Mouse (Mus musculus): ENCODE results near the gene Tnfrsf14. TPM values are rescaled to one million over a fixed set of nuclear protein-coding genes. Genes with fewer than 3 reads are reported as not detected.

The Tnfrsf14 gene
- total RNA-seq (2014; fragmentation: Nextera tagmentation) (85.4 and 110 TPM in 2 replicates), total RNA-seq (2017) (33.2 and 38.4 TPM in 2 replicates)

- ATAC-seq (replicated peaks; ENCODE audit: poor library complexity, severe bottlenecking) = no peak
These were observed at the start of gene Tnfrsf14 for GRCm38 (mm10) chr4:154928395-154929087. Gene Tnfrsf14, minus strand, starts transcription at chr4:154928563.

- ATAC-seq (replicated peaks; ENCODE audit: poor library complexity, severe bottlenecking) = no peak
These were observed 45.8 kb upstream of the Tnfrsf14 start for GRCm38 (mm10) chr4:154974163-154974611.

- ATAC-seq (replicated peaks; ENCODE audit: poor library complexity, severe bottlenecking) = no peak
These were observed 44.2 kb upstream of the Tnfrsf14 start for GRCm38 (mm10) chr4:154972546-154972945.

- no peak for ATAC-seq (replicated peaks; ENCODE audit: poor library complexity, severe bottlenecking)
These were observed 38.8 kb upstream of the Tnfrsf14 start for GRCm38 (mm10) chr4:154967173-154967572.

GRCm38 (mm10) chr4:154965856-154966255, 37.5 kb upstream of the Tnfrsf14 start:
- no peak for ATAC-seq (replicated peaks; ENCODE audit: poor library complexity, severe bottlenecking)

GRCm38 (mm10) chr4:154964581-154965235, 36.3 kb upstream of the Tnfrsf14 start:
- ATAC-seq (replicated peaks; ENCODE audit: poor library complexity, severe bottlenecking) = 0 out of 2 replicates have a peak, but pooled peaks have one; percentile 1

GRCm38 (mm10) chr4:154963901-154964580, 35.7 kb upstream of the Tnfrsf14 start, which contains the start of gene Pank4:
Gene Pank4, plus strand, starts transcription at chr4:154964123.
- peak; percentile 69 for ATAC-seq (replicated peaks; ENCODE audit: poor library complexity, severe bottlenecking)

GRCm38 (mm10) chr4:154963190-154963836, 35.0 kb upstream of the Tnfrsf14 start:
- ATAC-seq (replicated peaks; ENCODE audit: poor library complexity, severe bottlenecking) = no peak

- ATAC-seq (replicated peaks; ENCODE audit: poor library complexity, severe bottlenecking) = no peak
These were observed 34.3 kb upstream of the Tnfrsf14 start for GRCm38 (mm10) chr4:154962683-154963082.

GRCm38 (mm10) chr4:154961911-154962310, 33.5 kb upstream of the Tnfrsf14 start:
- ATAC-seq (replicated peaks; ENCODE audit: poor library complexity, severe bottlenecking) = peak; percentile 54

- peak; percentile 29 for ATAC-seq (replicated peaks; ENCODE audit: poor library complexity, severe bottlenecking)
These were observed 32.9 kb upstream of the Tnfrsf14 start for GRCm38 (mm10) chr4:154961226-154961738.

- ATAC-seq (replicated peaks; ENCODE audit: poor library complexity, severe bottlenecking) = 0 out of 2 replicates have a peak, but pooled peaks have one; percentile 3
These were observed 32.4 kb upstream of the Tnfrsf14 start, which contains the start of gene Hes5 for GRCm38 (mm10) chr4:154960690-154961225. Gene Hes5, plus strand, starts transcription at chr4:154960923.

- ATAC-seq (replicated peaks; ENCODE audit: poor library complexity, severe bottlenecking) = no peak
These were observed 31.8 kb upstream of the Tnfrsf14 start for GRCm38 (mm10) chr4:154960021-154960689.

- no peak for ATAC-seq (replicated peaks; ENCODE audit: poor library complexity, severe bottlenecking)
These were observed 30.3 kb upstream of the Tnfrsf14 start for GRCm38 (mm10) chr4:154958621-154959020.

- ATAC-seq (replicated peaks; ENCODE audit: poor library complexity, severe bottlenecking) = no peak
These were observed 29.8 kb upstream of the Tnfrsf14 start for GRCm38 (mm10) chr4:154958171-154958570.

GRCm38 (mm10) chr4:154957289-154957993, 29.1 kb upstream of the Tnfrsf14 start:
- ATAC-seq (replicated peaks; ENCODE audit: poor library complexity, severe bottlenecking) = no peak

GRCm38 (mm10) chr4:154956604-154957003, 28.2 kb upstream of the Tnfrsf14 start:
- no peak for ATAC-seq (replicated peaks; ENCODE audit: poor library complexity, severe bottlenecking)

GRCm38 (mm10) chr4:154952461-154953241, 24.3 kb upstream of the Tnfrsf14 start:
- no peak for ATAC-seq (replicated peaks; ENCODE audit: poor library complexity, severe bottlenecking)
